Mouse (Mus musculus): Measurements from ENCODE around the gene Dpf1.

DNA sequence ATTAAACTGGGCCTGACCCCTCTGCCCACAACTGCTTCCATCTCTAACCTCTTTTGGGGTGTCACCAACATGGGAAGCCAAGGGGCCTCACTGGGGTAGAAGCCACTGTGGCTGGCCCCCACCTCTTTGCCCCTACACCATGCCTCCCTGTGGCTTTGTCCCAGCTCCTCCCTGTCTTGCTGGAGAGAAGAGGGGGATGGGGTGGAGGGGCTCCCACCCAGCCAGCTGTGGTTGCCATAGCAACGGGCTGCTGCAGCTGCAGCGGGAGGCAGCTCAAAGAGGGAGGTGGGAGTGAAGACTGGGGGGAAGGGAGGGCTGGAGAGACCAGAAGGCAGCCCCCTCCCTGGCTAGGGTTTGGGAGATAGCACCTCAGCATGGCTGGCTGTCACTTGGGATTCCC, 13.8 kb downstream of the Dpf1 start:
- TF ChIP-seq CTCF (IDR thresholded peaks at IDR 0.05; ENCODE audit: low read depth, low read length) (no peak), TAL1 (conservative IDR thresholded peaks at IDR 0.05; ENCODE audit: low read depth, low read length) (no peak), GATA1 (IDR thresholded peaks at IDR 0.05; ENCODE audit: borderline replicate concordance, low read length) (no peak), POLR2AphosphoS5 (IDR thresholded peaks at IDR 0.05; ENCODE audit: insufficient replicate concordance, low read depth, low read length) (no peak), GATA2 (IDR thresholded peaks at IDR 0.05; ENCODE audit: borderline replicate concordance, low read depth, low read length) (no peak)

All from G1E (cell line).